Mouse (Mus musculus): ENCODE measurements around the gene Mical2. TPM values are rescaled to one million over a fixed set of nuclear protein-coding genes. Genes with fewer than 3 reads are reported as not detected.

The Mical2 gene
- polyA plus RNA-seq, 2 experiments = 5.0 to 7.5 TPM

DNA sequence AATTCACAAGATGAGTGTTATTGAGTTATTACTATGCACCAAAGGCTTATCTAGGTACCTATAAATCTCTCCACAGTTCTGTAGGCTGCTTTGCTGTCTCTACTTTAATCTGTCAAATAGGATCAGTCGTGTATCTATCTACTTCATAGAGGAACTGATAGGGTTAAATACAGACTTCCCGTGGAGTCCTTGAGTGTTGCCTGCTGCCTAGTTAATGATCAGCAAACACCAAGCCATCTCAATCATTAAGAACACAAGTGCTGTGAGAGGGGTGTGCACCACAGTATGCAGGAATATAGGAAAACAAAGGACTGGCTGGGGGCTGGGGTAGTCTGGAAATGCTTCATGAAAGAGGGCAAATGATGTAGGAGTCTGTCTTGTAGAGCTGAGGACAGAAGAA, 50.2 kb downstream of the Mical2 start:
- Histone ChIP-seq H3K36me3 (ENCODE audit: control insufficient read depth, insufficient read depth, low read length) (no peaks in the 10 kb centered on the region), H3K27ac (replicated peaks; ENCODE audit: low read depth, low read length) (no peak overlapping the region), H3K4me1 (ENCODE audit: control insufficient read depth, insufficient read depth, low read length) (peaks cover 6% of the 10 kb centered on the region; the same call in 1 of the 2 replicates), H3K27me3 (ENCODE audit: control insufficient read depth, insufficient read depth, low read length) (no peaks in the 10 kb centered on the region), H3K4me3 (replicated peaks; ENCODE audit: low read length) (no peak overlapping the region), H3K9ac (ENCODE audit: low read depth, low read length, severe bottlenecking) (no peak overlapping the region), H3K9me3 (ENCODE audit: control insufficient read depth, low read length) (no peaks in the 10 kb centered on the region), H3K4me2 (replicated peaks; ENCODE audit: low read depth, low read length, severe bottlenecking) (no peak overlapping the region)
- ATAC-seq (ENCODE audit: low FRiP score, low read depth) (no peak), DNase-seq (ENCODE audit: low spot score) (no peak)
- WGBS = 26% methylated on average over 2 of the region's 2 CpGs
- no peak for TF ChIP-seq POLR2A (IDR thresholded peaks at IDR 0.05; ENCODE audit: borderline replicate concordance, extremely low read depth, insufficient read depth, insufficient read length)

DNA sequence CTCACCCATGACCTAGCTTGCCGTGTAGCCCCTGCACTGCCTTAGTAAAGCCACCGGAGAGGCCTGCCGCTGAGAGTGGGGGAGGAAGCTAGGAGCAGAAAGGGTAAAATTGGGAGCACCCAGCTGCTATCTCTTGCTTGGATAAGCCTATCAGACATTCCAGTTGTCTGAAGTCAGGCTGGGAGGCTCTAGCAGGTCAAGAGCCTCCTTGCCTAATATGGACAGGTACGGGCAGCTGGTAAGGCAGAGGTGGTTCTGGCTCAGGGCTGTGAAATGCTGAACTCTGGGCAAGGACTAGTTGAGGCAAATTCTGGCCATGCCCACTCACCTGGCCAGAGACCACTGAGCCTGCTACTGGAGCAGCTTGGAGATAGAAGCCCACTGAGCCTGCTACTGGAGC, 51.2 kb downstream of the Mical2 start:
- Histone ChIP-seq H3K9me3 (ENCODE audit: control insufficient read depth, low read length) (no peaks in the 10 kb centered on the region), H3K27ac (replicated peaks; ENCODE audit: low read depth, low read length) (no peak overlapping the region), H3K4me1 (ENCODE audit: control insufficient read depth, insufficient read depth, low read length) (peaks cover 6% of the 10 kb centered on the region; the same call in 1 of the 2 replicates), H3K36me3 (ENCODE audit: control insufficient read depth, insufficient read depth, low read length) (no peaks in the 10 kb centered on the region), H3K9ac (ENCODE audit: low read depth, low read length, severe bottlenecking) (no peak overlapping the region), H3K4me3 (replicated peaks; ENCODE audit: low read length) (no peak overlapping the region), H3K27me3 (ENCODE audit: control insufficient read depth, insufficient read depth, low read length) (no peaks in the 10 kb centered on the region), H3K4me2 (replicated peaks; ENCODE audit: low read depth, low read length, severe bottlenecking) (no peak overlapping the region)
- no peak for ATAC-seq (ENCODE audit: low FRiP score, low read depth)
- TF ChIP-seq POLR2A (IDR thresholded peaks at IDR 0.05; ENCODE audit: borderline replicate concordance, extremely low read depth, insufficient read depth, insufficient read length) = no peak
- WGBS = 86% methylated on average over 4 of the region's 4 CpGs
- DNase-seq (ENCODE audit: low spot score) = no peak

DNA sequence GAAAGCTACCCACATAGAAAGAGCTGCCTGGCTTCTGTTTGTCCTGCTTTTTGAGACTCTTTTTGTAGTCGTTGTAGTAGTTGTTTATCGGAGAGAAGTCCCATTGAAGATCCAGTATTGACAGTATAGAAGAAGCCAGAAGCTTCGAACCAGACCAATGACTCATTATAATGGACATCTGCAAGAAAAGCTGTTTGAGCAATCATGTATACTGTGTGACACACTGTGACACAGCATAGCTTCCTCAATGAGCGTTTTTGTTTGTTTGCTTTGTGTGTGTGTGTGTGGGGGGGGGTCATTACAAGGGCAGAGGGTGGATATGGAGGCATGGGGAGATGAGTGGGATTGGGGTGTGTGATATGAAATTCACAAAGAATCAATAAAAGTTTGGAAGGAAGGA, 53.0 kb downstream of the Mical2 start:
- Histone ChIP-seq H3K4me2 (replicated peaks; ENCODE audit: low read depth, low read length, severe bottlenecking) (no peak overlapping the region), H3K4me3 (replicated peaks; ENCODE audit: low read length) (no peak overlapping the region), H3K4me1 (ENCODE audit: control insufficient read depth, insufficient read depth, low read length) (peaks cover 3% of the 10 kb centered on the region; the same call in 1 of the 2 replicates), H3K9me3 (ENCODE audit: control insufficient read depth, low read length) (no peaks in the 10 kb centered on the region), H3K36me3 (ENCODE audit: control insufficient read depth, insufficient read depth, low read length) (no peaks in the 10 kb centered on the region), H3K27me3 (ENCODE audit: control insufficient read depth, insufficient read depth, low read length) (no peaks in the 10 kb centered on the region), H3K27ac (replicated peaks; ENCODE audit: low read depth, low read length) (no peak overlapping the region), H3K9ac (ENCODE audit: low read depth, low read length, severe bottlenecking) (no peak overlapping the region)
- DNase-seq (ENCODE audit: low spot score) = no peak
- WGBS = 66% methylated on average over 4 of the region's 4 CpGs
- no peak for ATAC-seq (ENCODE audit: low FRiP score, low read depth)
- no peak for TF ChIP-seq POLR2A (IDR thresholded peaks at IDR 0.05; ENCODE audit: borderline replicate concordance, extremely low read depth, insufficient read depth, insufficient read length)

DNA sequence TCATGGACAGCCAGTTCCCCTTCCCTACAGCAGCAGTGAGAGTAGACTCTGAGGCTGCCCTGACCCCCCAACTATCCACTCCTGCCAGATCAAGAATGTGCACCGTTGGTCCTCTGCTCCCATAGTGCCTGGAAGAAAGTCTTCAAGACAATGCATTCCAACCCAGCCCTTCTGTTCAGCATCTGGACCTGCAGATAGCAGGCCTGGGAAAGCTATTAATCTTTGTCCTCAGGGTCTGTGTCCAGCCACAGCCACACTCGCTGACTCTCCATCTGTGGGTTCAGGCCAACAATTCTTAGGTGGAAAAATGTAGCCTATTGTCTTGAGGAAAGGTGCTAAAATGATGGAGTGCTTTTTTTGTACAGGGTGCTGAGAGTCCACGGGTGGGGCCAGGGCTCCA, 54.8 kb downstream of the Mical2 start:
- DNase-seq (ENCODE audit: low spot score) = no peak
- Histone ChIP-seq H3K9me3 (ENCODE audit: control insufficient read depth, low read length) (no peaks in the 10 kb centered on the region), H3K27ac (replicated peaks; ENCODE audit: low read depth, low read length) (no peak overlapping the region), H3K4me1 (ENCODE audit: control insufficient read depth, insufficient read depth, low read length) (no peaks in the 10 kb centered on the region), H3K4me3 (replicated peaks; ENCODE audit: low read length) (no peak overlapping the region), H3K36me3 (ENCODE audit: control insufficient read depth, insufficient read depth, low read length) (no peaks in the 10 kb centered on the region), H3K27me3 (ENCODE audit: control insufficient read depth, insufficient read depth, low read length) (no peaks in the 10 kb centered on the region), H3K4me2 (replicated peaks; ENCODE audit: low read depth, low read length, severe bottlenecking) (no peak overlapping the region), H3K9ac (ENCODE audit: low read depth, low read length, severe bottlenecking) (no peak overlapping the region)
- TF ChIP-seq POLR2A (IDR thresholded peaks at IDR 0.05; ENCODE audit: borderline replicate concordance, extremely low read depth, insufficient read depth, insufficient read length) = no peak
- ATAC-seq (ENCODE audit: low FRiP score, low read depth) = no peak
- WGBS = 32% methylated on average over 3 of the region's 3 CpGs

DNA sequence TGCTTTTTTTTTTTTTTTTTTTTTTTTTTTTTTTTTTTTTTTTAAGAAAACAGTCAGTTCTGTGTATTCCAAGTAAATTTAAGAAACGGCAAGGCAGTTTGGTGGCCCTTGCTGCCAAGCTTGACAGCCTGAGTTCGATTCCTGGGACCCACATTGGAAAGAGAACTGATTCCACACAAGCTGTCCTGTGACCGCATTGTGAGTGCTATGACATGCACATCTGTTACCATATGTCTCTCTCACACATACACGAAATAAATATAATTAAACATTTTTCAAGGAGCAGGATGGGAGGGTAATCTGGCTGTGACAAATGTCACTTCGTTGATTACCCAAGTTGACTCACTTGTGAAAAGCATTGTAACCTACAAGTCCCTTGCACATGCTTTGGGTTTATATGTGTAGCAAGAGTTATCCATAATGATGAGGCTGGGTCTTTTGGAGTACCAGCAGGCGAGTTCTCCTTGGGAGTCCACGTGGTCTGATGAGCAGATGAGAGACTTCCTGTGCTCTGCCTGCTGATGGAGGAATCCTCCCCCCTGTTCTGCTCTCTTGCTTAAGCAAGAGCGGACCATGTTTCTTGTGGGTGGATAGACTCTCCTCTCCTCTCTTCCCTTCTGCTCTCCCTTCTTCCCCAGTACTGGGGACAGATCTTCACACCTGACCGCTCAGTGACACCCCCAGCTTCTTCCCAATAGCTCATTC, 58.1 kb downstream of the Mical2 start:
- Histone ChIP-seq H3K9ac (ENCODE audit: low read depth, low read length, severe bottlenecking) (no peak overlapping the region), H3K9me3 (ENCODE audit: control insufficient read depth, low read length) (no peaks in the 10 kb centered on the region), H3K4me2 (replicated peaks; ENCODE audit: low read depth, low read length, severe bottlenecking) (no peak overlapping the region), H3K36me3 (ENCODE audit: control insufficient read depth, insufficient read depth, low read length) (no peaks in the 10 kb centered on the region), H3K4me1 (ENCODE audit: control insufficient read depth, insufficient read depth, low read length) (0 out of 2 replicates have a peak, but pooled peaks cover 2% of the 10 kb centered on the region), H3K4me3 (replicated peaks; ENCODE audit: low read length) (no peak overlapping the region), H3K27ac (replicated peaks; ENCODE audit: low read depth, low read length) (no peak overlapping the region), H3K27me3 (ENCODE audit: control insufficient read depth, insufficient read depth, low read length) (no peaks in the 10 kb centered on the region)
- DNase-seq (ENCODE audit: low spot score) (no peak), ATAC-seq (ENCODE audit: low FRiP score, low read depth) (no peak)
- TF ChIP-seq POLR2A (IDR thresholded peaks at IDR 0.05; ENCODE audit: borderline replicate concordance, extremely low read depth, insufficient read depth, insufficient read length) = no peak
- 75% methylated on average over 9 of the region's 9 CpGs for WGBS

Measured in limb, embryonic 14.5 days (tissue).